Mouse (Mus musculus) intestine, embryonic 14.5 days (tissue): ENCODE data around the gene Ezh1. TPM values are rescaled to one million over a fixed set of nuclear protein-coding genes. Genes with fewer than 3 reads are reported as not detected.

ENCODE experiments used
- ATAC-seq: fragments of 200-750 bp; cut with Nextera tagmentation; replicated peaks from 2 replicates; pipeline ENCODE4 v1.8.0; 2017; ENCODE audit warnings: low read depth, moderate number of reproducible peaks, moderate TSS enrichment, moderate library complexity; ENCODE audit not compliant: low FRiP score, low TSS enrichment
- DNase-seq: peaks from one replicate; pipeline ENCODE4 v3.0.0-alpha.2; 2018; ENCODE audit warnings: low spot score
- H3K27ac ChIP-seq: fragments of 300-500 bp; sonication (generic); 2 replicates; pipeline ENCODE4 v1.5.1; 2014; ENCODE audit warnings: low read depth, mild to moderate bottlenecking, control low read depth
- H3K27me3 ChIP-seq: fragments of 300-500 bp; sonication (generic); replicated peaks from 2 replicates; pipeline ENCODE4 v1.6.1; 2014; ENCODE audit warnings: low read length, control low read depth; ENCODE audit not compliant: control insufficient read depth, insufficient read depth
- H3K36me3 ChIP-seq: fragments of 300-500 bp; sonication (generic); 2 replicates; pipeline ENCODE4 v1.6.1; 2014; ENCODE audit warnings: low read length, control low read depth; ENCODE audit not compliant: control insufficient read depth, insufficient read depth
- H3K4me1 ChIP-seq: fragments of 300-500 bp; sonication (generic); replicated peaks from 2 replicates; pipeline ENCODE4 v1.6.1; 2014; ENCODE audit warnings: low read length, control low read depth, mixed read lengths; ENCODE audit not compliant: control insufficient read depth, insufficient read depth
- H3K4me2 ChIP-seq: fragments of 300-500 bp; sonication (generic); 2 replicates; pipeline ENCODE4 v1.6.1; 2014; ENCODE audit warnings: low read length
- H3K4me3 ChIP-seq: fragments of 300-500 bp; sonication (generic); 2 replicates; pipeline ENCODE4 v1.5.1; 2014; ENCODE audit warnings: low read depth, low read length, control low read depth, mixed read lengths
- H3K9ac ChIP-seq: fragments of 300-500 bp; sonication (generic); 2 replicates; pipeline ENCODE4 v1.6.1; 2014; ENCODE audit warnings: mild to moderate bottlenecking, low read length
- H3K9me3 ChIP-seq: fragments of 300-500 bp; sonication (generic); 2 replicates; pipeline ENCODE4 v1.6.1; 2016; ENCODE audit warnings: low read length, control low read depth; ENCODE audit not compliant: control insufficient read depth
- WGBS: fragments of 180-500 bp; shearing (Covaris S2); extraction: QIAGEN DNeasy Blood & Tissue Kit; methylation state at CpG from one replicate; pipeline ENCODE4 v1.1.7; 2014; 5-methylcytosine and 5-hydroxymethylcytosine counted together
- polyA plus RNA-seq: library from polyadenylated mRNA; unstranded; fragments of >200 nt; fragmentation: Nextera tagmentation; extraction: Ambion mirVana; gene quantifications from 2 replicates; pipeline ENCODE4 v1.2.1, GENCODE M21; 2014

Gene Ezh1
- polyA plus RNA-seq, 1 experiment from 2014 or later = 20.2 TPM

GRCm38 (mm10) chr11:101225331-101226064 lies 765 bp downstream of the Ezh1 start:
- H3K27ac ChIP-seq = peak overlapping the region; percentile 51; the same call in 1 of the 2 replicates
- H3K4me2 ChIP-seq = peak overlapping the region; percentile 75
- no peak for DNase-seq
- H3K36me3 ChIP-seq = no peaks in the 10 kb centered on the region
- peak overlapping the region; percentile 82 for H3K9ac ChIP-seq
- H3K9me3 ChIP-seq = no peaks in the 10 kb centered on the region
- ATAC-seq = no peak
- H3K4me1 ChIP-seq = peaks cover 20% of the 10 kb centered on the region
- no peaks in the 10 kb centered on the region for H3K27me3 ChIP-seq
- peak overlapping the region; percentile 91 for H3K4me3 ChIP-seq
- WGBS = 18% methylated on average over 25 of the region's 25 CpGs

- Histone ChIP-seq H3K4me2 (no peak overlapping the region), H3K9me3 (no peaks in the 10 kb centered on the region), H3K4me1 (peaks cover 9% of the 10 kb centered on the region), H3K36me3 (no peaks in the 10 kb centered on the region), H3K9ac (no peak overlapping the region), H3K27me3 (no peaks in the 10 kb centered on the region), H3K27ac (no peak overlapping the region), H3K4me3 (no peak overlapping the region)
- DNase-seq (no peak), ATAC-seq (no peak)
- WGBS = 80% methylated on average over 3 of the region's 3 CpGs
These were observed 1.9 kb downstream of the Ezh1 start for GRCm38 (mm10) chr11:101224337-101224736.

GRCm38 (mm10) chr11:101221306-101221986 lies 4.8 kb downstream of the Ezh1 start:
- no peak overlapping the region for H3K4me3 ChIP-seq
- no peaks in the 10 kb centered on the region for H3K9me3 ChIP-seq
- H3K36me3 ChIP-seq = peaks cover 19% of the 10 kb centered on the region
- 71% methylated on average over 8 of the region's 8 CpGs for WGBS
- ATAC-seq = no peak
- H3K9ac ChIP-seq = no peak overlapping the region
- H3K27ac ChIP-seq = peak overlapping the region; percentile 9; the same call in 1 of the 2 replicates
- peaks cover 6% of the 10 kb centered on the region; the same call in 1 of the 2 replicates for H3K4me1 ChIP-seq
- H3K27me3 ChIP-seq = no peaks in the 10 kb centered on the region
- DNase-seq = no peak
- H3K4me2 ChIP-seq = no peak overlapping the region

- Histone ChIP-seq H3K4me2 (no peak overlapping the region), H3K27ac (peak overlapping the region; percentile 9; the same call in 1 of the 2 replicates), H3K27me3 (no peaks in the 10 kb centered on the region), H3K4me3 (no peak overlapping the region), H3K36me3 (peaks cover 25% of the 10 kb centered on the region), H3K9ac (no peak overlapping the region), H3K9me3 (no peaks in the 10 kb centered on the region), H3K4me1 (peaks cover 6% of the 10 kb centered on the region; the same call in 1 of the 2 replicates)
- no peak for DNase-seq
- ATAC-seq = no peak
- WGBS = 33% methylated on average over 2 of the region's 2 CpGs
These were observed 5.4 kb downstream of the Ezh1 start for GRCm38 (mm10) chr11:101220853-101221252.

GRCm38 (mm10) chr11:101218436-101219055 lies 7.7 kb downstream of the Ezh1 start:
- Histone ChIP-seq H3K27me3 (no peaks in the 10 kb centered on the region), H3K9ac (no peak overlapping the region), H3K4me2 (no peak overlapping the region), H3K27ac (no peak overlapping the region), H3K9me3 (no peaks in the 10 kb centered on the region), H3K4me3 (no peak overlapping the region), H3K4me1 (no peaks in the 10 kb centered on the region; the same call in 1 of the 2 replicates), H3K36me3 (peaks cover 47% of the 10 kb centered on the region)
- ATAC-seq (no peak), DNase-seq (no peak)
- 84% methylated on average over 10 of the region's 10 CpGs for WGBS

GRCm38 (mm10) chr11:101216936-101217335 lies 9.3 kb downstream of the Ezh1 start:
- no peaks in the 10 kb centered on the region; the same call in 1 of the 2 replicates for H3K4me1 ChIP-seq
- H3K4me2 ChIP-seq = no peak overlapping the region
- peaks cover 56% of the 10 kb centered on the region for H3K36me3 ChIP-seq
- no peak for DNase-seq
- no peak overlapping the region for H3K9ac ChIP-seq
- no peak for ATAC-seq
- H3K27ac ChIP-seq = no peak overlapping the region
- no peaks in the 10 kb centered on the region for H3K27me3 ChIP-seq
- no peaks in the 10 kb centered on the region for H3K9me3 ChIP-seq
- 88% methylated on average over 5 of the region's 5 CpGs for WGBS
- H3K4me3 ChIP-seq = no peak overlapping the region

GRCm38 (mm10) chr11:101211970-101212369 lies 14.3 kb downstream of the Ezh1 start:
- no peak overlapping the region for H3K4me2 ChIP-seq
- no peaks in the 10 kb centered on the region for H3K9me3 ChIP-seq
- DNase-seq (peak; percentile 71), ATAC-seq (peak; percentile 80)
- H3K9ac ChIP-seq = no peak overlapping the region
- peaks cover 85% of the 10 kb centered on the region for H3K36me3 ChIP-seq
- H3K27ac ChIP-seq = no peak overlapping the region
- WGBS = 36% methylated on average over 3 of the region's 3 CpGs
- no peaks in the 10 kb centered on the region for H3K27me3 ChIP-seq
- no peaks in the 10 kb centered on the region for H3K4me1 ChIP-seq
- H3K4me3 ChIP-seq = no peak overlapping the region

GRCm38 (mm10) chr11:101200986-101201385 lies 25.3 kb downstream of the Ezh1 start:
- no peak overlapping the region for H3K4me2 ChIP-seq
- WGBS = 13% methylated on average over 7 of the region's 7 CpGs
- H3K4me3 ChIP-seq = no peak overlapping the region
- no peaks in the 10 kb centered on the region for H3K4me1 ChIP-seq
- H3K9me3 ChIP-seq = no peaks in the 10 kb centered on the region
- no peak overlapping the region for H3K27ac ChIP-seq
- peaks cover 87% of the 10 kb centered on the region for H3K36me3 ChIP-seq
- no peak overlapping the region for H3K9ac ChIP-seq
- DNase-seq = no peak
- no peaks in the 10 kb centered on the region for H3K27me3 ChIP-seq
- no peak for ATAC-seq
